Mouse (Mus musculus) erythroid progenitor cell, adult 5-6 weeks (primary cell): ENCODE results near the gene Tesk2. TPM values are rescaled to one million over a fixed set of nuclear protein-coding genes. Genes with fewer than 3 reads are reported as not detected.
A peak's percentile ranks its signal among the peaks of the same experiment; 100 is the strongest.

Experiments
- ATAC-seq: replicated peaks from 2 replicates; pipeline ENCODE4 v1.8.0; 2016; ENCODE audit warnings: moderate number of reproducible peaks, mild to moderate bottlenecking, moderate TSS enrichment, inconsistent platforms; ENCODE audit not compliant: poor library complexity, low FRiP score, severe bottlenecking
- total RNA-seq, 2 experiments: library from RNA; stranded (forward) in 1 of 2; stranded (reverse) in 1 of 2; fragments of 150-400 nt in 1 of 2; fragments of 186-747, 209-891 nt in 1 of 2; gene quantifications; 2 replicates each; pipeline versions ENCODE4 v1.2.3 to v1.2.4; 2015 to 2017; ENCODE audit warnings: low replicate concordance in 2 of 2

Gene Tesk2
- total RNA-seq, 2 experiments from 2014 or later: 3.6 to 17.2 TPM

DNA sequence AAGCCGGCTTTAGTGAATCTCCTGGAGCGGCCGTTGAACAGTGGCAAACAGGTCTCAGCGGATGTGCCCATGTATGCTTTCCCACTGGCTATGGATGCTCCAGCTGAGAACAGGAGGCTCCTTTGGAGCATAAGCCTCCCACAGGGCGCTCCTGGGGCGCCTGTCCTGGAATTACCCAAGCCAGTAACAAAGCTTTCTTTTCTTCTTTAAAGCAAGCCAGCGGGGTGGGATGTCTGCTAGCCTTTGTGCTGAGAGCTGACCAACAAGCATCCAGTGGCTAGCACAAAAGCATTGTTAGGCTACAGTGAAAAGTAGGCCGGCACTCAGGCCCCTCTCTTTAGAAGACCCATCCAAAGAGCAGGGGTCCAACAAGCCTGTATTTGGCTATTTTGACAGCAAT, 61.4 kb downstream of the Tesk2 start:
- ATAC-seq: no peak

DNA sequence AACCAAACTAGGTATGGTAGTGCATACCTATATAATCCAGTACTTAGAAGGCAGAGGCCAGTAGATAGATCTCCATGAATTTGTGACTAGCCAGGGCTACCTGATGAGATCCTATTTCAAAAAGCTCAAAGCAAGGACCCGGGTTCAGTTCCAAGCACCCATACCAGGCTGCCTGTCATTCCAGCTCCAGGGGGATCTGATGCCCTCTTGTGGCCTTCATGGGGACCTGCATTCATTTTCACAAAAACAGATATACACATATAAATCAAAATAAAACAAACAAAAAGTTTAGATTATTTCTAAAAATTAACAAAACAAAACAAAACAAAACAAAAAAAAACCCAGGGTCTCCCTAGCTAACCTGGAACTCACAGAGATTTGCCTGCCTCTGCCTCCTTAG, 65.8 kb downstream of the Tesk2 start:
- ATAC-seq: peak; percentile 57; the same call in 1 of the 2 replicates

DNA sequence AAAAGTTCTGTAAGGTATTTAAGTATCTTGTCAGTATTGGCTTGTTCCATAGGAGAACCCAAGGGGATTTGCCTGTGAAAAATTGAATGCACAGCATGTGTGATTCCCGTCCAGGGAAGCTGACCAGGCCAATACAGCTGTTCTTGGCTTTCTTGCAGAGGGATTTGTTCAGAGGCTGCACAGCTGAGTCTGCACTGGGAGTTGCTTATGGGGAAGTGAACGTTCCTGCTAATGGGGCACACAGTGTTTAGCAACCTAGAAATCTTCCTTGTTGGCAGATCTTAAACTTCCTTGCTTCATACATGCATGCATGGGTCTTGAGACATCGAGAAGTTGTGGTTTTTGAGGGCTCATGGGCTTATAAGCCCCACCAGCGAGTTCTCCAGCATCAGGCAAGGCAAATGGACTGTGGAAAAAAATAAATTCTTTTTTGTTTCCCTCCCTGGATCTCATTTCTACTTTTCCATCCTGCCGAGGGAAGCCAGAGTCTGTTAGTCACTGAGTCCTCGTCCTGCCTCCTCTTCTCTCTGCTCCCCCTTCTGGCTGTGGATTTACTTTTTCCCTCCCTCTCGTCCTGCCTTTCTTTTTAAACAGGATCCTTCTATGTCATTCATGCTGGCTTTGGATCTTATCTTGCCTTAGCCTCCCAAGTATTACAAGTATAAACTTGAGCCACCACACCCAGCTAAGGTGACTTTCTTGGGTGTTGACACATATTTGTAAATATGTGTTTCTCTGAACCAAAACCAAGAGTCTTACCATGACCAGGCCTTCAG, 67.4 kb downstream of the Tesk2 start:
- ATAC-seq: no peak

DNA sequence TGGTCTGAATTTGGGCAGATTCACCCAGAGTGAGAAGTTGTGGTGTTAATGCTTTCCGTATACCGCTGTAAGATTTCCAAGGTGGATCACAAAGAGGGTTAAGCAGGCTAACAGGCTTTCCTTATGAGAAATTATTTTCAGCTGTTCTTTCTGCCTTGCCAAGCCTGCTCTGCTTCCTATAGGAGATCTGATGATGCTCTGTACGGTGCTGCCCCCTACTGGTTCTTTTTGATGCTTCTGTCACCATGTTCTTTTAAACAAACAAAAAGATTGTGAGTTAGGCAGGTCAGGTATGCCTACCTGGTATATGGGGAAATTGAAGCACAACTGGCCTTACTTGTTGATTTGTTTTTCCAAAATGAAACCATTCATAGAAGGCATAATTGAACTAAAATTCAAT, 68.2 kb downstream of the Tesk2 start:
- ATAC-seq: peak; percentile 59

DNA sequence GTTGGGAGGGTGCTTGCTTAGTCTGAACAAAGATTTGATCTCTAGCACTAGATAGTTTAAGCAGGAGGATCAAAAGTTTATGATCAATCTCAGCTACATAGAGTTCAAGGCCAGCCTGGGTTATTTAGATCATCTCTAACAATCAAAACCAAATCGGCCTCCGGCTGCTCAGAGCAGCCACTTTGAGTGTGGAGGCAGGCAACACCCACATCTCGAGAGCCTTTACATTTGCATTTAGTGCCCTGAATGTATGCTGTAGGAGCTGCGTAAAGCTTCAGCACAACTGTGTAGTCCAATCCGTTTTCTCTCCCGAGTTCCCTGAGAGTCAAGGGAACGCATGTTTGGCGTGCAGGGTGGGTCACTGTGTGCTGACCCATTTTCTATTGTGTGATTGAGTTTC, 71.7 kb downstream of the Tesk2 start:
- no peak for ATAC-seq

DNA sequence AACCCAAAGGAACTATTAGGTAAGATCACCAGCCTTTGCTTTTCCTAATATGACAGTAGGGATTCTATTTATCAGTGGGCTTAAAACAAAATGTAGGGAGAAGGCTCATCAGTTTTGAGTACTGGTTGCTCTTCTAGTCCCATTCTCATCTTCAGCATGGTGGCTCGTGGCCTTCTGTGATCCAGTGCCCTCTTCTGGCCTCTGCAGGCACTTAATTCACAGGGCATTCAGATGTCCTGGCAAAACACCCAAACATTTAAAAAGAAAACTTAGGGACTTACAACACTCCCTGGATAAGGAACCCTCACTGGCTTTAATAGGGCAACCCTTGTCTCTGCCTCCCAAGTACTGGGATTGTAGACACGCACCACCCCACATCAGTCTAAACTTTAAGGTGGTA, 73.5 kb downstream of the Tesk2 start:
- ATAC-seq: no peak

DNA sequence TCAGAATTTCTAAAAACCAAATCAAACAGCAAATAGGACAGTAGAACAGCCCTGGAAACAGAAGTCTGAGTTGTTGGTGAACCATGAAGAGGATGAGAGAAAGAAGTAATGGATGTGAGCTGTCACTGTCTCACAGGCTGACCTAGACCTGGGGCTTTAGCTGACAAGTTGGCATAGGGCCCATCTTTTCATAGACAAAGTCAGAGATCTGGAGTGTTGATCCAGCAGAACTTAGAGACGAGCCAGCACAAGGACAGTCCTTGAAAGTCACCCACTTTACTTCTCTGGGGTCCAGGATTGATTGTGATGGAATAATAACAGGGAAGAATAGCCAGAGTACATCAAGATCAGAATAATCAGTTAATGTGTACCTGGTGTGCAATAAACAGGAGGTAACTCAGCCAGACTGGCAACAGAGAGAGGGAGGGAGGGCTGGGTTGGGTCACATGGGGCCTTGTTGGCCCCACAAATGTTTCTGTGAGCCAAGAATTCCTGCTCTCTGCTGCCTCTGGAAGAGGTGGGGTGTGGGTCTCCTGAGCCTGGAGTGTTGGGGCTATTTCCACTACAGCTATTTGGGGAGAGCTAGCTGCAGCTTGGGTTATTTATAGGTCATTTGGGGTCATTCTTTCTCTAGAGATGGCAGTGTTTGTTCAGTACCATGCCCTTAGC, 75.8 kb downstream of the Tesk2 start:
- ATAC-seq: no peak

DNA sequence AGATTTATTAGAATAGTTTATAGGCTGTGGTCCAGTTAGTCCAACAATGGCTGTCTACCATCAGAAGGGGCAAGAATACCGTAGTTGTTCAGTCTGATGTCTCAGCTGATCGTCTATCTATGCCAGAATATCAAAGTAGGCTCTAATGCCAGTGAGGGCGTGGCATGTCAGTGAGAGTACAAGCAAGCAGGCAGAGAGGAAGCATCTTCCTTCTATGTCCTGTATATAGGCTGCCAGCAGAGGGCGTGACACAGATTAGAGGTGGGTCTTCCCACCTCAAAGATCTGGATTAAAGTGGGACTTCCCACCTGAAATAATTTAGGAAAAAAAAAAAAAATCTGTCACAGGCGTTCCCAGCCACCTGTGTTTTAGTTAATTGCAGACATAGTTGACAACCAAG, 79.2 kb downstream of the Tesk2 start:
- ATAC-seq: 0 out of 2 replicates have a peak, but pooled peaks have one; percentile 51

DNA sequence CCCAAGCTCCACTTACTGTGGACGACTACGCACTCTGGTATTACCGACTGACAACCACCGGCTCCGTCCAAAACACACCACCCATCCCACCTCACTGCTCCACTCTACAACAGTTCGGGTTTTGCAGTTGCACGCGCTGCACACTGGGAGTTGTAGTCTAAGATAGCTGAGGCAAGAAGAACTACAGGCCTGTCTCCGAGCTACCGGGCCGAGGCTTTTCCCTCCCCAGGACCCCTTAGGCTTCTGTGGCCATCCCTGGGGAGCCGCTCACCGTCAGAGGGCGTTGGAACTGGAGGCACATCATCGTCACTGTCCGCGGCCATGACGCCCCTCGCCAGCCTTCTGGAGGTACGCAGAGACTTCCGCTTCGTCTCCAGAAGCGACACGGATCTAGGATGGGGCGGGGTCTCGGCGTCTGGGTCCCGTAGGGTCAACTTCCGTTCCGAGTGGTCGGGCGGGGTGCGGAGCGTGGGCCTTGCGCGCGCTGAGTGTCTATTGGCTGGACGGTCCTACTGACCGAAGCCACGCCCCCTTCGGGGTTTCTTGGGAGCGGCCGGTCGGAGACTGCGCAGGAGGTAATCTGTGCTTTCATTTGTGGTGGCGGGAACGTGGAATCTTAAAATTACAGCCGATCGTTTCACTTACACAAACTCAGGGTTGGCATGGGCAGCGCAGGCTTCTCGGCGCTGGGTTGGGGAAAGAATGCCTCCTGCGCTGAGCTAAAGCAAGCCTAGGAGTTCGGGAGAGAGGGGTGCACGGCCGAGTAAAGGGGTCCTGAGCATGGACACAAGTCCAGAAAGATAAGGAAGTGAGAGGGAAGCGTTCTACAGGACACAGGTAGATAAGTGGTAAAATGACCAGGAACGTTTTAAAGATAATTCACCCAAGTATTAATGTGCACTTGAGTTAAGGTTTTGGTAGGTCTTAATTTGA, 86.7 kb downstream of the Tesk2 start, which contains the start of the genes Toe1 and Mutyh:
Toe1 (minus strand) TSS at position 444 of the 933 bp plus-strand sequence.
Mutyh (plus strand) TSS at position 527 of the 933 bp plus-strand sequence.
- ATAC-seq: peak; percentile 97

DNA sequence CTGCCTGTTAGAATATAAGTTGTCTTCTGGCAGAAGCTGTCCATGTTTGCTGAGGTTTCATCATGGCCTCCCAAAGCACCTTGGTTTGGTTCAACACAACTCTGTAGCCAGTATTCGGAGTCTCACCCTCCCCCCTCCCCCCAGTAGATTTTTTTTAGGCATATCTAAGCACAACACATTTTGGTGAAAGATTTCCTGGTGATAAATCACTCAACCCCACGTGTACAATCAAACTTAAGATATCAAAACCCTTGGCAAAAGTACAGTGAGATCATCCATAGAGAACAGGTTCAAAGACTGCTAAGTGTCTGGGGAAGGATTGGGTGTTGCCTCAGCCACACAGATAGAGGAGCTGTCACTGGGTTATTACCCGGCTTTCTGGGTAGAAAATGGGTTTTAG, 90.3 kb downstream of the Tesk2 start:
- ATAC-seq: no peak

DNA sequence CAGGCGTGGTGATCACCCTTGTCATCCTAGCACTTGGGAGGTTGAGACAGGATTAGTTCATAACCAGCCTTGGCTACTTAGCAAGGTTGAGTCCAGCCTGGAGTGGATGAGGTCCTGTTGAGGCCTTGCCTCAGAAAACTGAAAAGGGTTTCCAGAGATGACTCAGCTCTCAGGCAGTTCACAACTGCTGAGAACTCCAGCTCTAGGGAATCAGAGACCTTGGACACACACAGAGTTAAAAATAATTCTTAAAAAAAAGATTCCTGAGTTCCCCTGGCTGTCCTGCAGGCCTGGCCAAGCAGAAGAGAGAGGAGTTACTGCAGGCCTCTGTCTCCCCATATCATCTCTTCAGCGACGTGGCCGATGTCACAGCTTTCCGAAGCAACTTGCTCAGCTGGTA, 94.5 kb downstream of the Tesk2 start:
- no peak for ATAC-seq

DNA sequence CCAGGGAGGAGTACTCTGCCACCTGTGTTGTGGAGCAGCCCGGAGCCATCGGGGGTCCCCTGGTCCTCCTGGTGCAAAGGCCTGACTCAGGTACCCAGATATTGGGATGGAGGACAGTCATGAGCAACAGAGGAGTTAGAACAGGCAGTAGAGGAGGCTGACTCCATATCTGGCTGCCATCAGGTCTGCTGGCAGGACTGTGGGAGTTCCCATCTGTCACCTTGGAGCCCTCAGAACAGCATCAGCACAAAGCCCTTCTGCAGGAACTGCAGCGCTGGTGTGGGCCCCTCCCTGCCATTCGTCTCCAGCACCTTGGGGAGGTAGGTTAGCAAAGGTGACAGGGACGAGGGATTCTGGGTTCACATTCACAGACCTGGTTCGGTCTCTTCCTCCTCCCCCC, 96.7 kb downstream of the Tesk2 start:
- no peak for ATAC-seq

DNA sequence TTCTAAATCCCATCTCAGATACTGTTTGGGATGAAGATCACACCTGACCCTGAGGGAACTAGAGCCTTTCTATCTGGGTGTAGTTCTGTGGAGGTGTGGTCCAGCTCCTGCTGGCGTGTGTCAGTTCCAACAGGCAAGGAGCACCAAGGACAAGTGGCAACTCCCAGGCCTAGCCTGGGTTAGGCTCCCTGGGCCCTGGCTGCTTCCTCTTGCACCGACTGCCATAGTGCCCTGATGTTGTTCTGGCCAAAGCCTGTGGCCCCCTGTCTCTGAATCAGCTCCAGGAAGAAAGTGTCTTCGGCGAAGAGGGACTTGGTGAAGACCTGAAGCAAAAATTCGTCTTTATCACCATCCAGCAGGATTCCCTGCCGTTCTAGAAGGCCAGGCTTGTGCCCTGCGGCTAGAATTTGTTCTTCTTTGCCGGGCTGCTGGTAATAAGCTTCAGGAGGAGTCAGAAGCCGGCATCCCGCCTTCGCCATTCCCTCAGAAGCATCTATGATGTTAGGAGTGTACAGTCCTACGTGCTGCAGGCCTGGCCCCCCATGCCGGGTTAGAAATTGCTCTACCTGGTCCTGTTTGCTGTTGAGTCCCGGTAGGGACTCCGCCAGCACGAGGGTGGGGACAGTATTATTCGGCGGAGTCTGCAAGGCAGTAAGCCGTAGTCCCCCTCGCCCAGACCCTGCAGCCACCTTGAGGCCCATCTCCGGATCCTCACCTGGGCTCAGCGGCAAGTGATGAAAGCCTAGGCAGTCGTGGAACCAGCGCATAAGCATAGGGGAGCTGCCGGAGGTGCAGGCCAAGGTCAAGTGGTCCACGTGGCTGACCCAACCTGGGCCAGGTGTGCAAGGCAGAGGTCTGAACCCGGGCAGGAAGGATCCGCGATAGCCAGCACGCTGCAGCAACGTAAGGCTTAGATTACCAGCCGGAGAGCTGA, 99.5 kb downstream of the Tesk2 start:
- ATAC-seq: no peak

DNA sequence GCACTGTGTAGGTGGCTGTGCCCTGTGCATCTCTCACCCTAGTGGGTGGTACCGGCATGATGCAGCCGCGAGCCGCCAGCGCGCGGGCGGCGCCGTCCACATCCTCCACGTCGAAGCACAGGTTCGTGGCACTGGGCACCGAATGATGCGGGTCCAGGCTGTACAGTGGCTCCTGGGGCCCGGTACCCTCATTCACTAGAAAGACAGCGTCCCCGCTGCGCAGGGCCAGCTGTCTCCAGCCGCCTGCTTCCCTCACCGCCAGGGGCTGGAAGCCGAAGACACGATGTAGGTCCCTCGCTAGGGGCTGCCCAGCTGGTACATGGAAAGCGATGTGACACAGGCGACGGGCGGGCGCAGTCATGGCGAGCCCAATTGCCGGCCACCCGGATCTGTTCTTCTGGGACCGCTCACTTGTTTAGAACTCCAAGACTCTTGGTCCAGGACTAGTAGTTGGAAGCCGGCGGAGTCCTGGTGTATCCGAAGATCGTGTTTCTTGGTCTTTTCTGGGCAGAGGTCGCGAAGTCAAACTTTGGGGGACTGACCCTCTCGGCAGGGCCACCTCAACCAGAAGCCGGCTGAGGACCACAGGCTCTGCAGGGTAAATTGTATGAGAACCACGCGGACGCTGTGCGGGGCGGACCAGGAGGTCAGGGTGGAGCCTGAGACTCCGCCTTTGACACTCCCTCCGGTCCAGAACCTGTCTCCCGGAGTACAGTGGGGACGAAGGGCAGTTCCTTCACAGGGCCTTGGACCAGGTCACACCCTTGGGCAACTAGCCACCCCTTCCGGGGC, 100.3 kb downstream of the Tesk2 start:
- peak; percentile 86 for ATAC-seq

DNA sequence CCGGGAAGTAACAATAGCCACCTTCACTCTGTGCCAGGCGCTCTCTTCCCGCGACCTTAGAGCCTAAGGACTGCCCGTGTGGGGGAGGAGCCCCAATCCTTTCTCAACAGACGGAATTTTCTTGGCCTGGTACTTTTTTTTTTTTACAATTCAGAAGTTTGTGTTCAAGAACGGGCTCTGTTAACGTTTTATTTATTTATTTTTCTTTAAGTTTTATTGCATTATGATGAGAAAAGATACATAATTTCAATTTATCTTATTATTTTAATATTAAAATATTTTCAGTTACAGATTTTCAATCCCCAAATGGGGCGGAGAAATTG, 100.9 kb downstream of the Tesk2 start, which contains the start of gene Hpdl:
Hpdl (minus strand) TSS at position 14 of the 323 bp plus-strand sequence.
- no peak for ATAC-seq

DNA sequence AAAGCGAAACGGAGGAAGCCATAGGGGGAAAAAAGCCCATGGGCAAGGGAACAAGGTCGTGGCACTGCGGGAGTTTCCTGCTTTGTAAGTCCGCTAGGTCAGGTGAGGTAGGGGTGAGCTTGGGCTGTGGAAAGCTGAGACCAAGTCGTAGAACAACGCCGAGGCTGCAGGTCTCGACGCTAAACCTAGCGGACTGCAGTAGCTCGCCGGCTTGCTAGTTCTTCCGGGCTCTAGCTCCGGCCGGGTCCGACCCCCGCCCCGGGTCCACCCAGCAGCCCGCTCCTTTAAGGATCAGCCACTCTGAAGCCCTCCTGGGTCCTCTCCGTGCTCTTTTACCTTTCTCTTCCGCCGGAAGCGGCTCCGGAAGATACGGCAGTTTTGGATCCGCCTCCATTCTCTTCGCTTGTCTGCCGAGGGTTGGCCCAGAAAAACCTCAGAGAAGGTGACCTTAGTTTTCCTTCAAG, 103.8 kb downstream of the Tesk2 start:
- peak; percentile 48 for ATAC-seq

DNA sequence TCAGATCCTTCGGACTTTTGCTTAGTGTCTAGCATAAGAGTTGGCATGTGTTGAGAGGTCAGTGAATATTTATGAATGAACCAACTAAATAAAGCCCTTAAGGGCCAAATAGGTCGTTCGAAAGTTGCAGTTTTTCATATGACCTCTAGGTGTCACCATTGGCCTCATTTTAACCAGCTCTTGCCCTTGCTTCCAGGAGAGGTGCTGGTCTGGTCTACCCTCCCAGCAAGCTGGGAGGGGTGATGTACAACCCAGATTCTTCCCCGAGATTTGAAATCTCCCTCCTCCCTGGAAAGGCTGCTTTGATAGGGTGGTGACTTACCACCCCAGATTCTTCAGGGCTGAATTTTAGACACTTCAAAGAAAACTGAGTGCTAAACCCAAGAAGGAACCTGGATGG, 107.1 kb downstream of the Tesk2 start:
- 0 out of 2 replicates have a peak, but pooled peaks have one; percentile 60 for ATAC-seq

DNA sequence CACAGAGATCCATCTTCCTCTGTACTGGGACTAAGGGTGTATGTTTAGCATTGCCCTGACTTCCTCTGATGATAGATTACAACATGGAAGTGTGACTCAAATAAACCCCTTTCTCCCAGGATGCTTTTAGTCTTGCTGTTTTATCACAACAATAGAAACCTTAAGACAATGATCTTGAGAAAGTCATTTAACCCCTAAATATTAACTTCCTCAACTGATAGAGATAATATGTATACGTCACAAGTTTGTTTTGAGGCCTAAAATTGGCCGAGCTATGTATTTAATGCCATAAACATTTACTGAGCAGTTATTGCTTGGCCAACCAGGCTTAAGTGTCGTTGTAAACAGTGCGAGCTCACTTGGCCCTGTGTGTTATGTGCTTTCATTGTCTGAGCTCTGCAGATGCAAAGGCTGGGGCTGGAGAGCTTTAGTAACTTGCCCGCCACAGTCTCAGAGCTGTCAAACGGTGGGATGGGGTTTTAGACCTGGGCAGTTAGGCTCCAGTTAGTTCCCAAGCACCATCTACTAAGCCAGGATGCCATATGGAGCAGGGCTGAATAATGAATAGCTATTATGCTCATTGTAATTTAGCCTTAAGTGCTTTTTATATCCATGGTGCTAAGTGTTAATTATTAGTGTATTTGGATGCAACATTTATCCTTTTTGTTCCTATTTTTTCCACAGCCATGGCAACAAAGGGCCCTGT, 108.8 kb downstream of the Tesk2 start:
- no peak for ATAC-seq
